Mouse (Mus musculus): ENCODE data around the gene Arhgef5.

DNA sequence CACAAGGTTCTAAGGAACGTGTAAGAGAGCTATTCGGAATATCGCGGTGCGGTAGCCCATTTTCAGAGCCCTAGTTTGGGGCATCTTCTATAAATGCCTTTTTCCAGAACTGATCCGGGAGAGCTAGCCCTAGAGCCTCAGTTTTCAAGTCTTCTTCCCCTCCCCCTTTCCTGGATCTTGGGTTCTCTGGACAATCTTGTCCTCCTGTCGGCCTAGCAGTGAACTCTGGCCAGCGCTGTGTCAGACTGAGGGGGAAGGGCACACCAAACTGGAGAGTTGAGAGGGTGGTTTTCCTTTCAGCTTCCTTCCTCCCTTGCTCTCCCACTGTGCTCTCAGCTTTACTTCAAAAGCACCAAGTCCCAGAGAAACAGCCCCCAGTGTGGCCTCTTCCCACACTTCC lies 974 bp downstream of the Arhgef5 start:
- no peak for TF ChIP-seq POLR2A (IDR thresholded peaks at IDR 0.05; ENCODE audit: low read depth, low read length)
- peak; percentile 38; the same call in 1 of the 2 replicates for TF ChIP-seq CTCF (IDR thresholded peaks at IDR 0.05; ENCODE audit: extremely low read depth, insufficient read length, insufficient replicate concordance, low read depth, low read length)
